Mouse (Mus musculus): Measurements from ENCODE around the gene Smim9.
A peak's percentile ranks its signal among the peaks of the same experiment; 100 is the strongest.

The Smim9 gene

GRCm38 (mm10) chrX:75163670-75164069 is at the start of gene Smim9:
Gene Smim9 (minus strand): TSS chrX:75163770.
- no peak for DNase-seq

- DNase-seq = peak; percentile 31 to 48
Measured at GRCm38 (mm10) chrX:75155576-75156243, 7.9 kb downstream of the Smim9 start.

- no peak for DNase-seq
Measured at GRCm38 (mm10) chrX:75152249-75152648, 11.3 kb downstream of the Smim9 start.

GRCm38 (mm10) chrX:75150304-75150703 is 13.3 kb downstream of the Smim9 start:
- DNase-seq = no peak

GRCm38 (mm10) chrX:75148414-75148813 is 15.2 kb downstream of the Smim9 start:
- no peak for DNase-seq

- peak; percentile 10 to 13 for DNase-seq
Measured at GRCm38 (mm10) chrX:75143124-75143555, 20.4 kb downstream of the Smim9 start.

- no peak for DNase-seq
Measured at GRCm38 (mm10) chrX:75138182-75138581, 25.4 kb downstream of the Smim9 start.

- DNase-seq = no peak
Measured at GRCm38 (mm10) chrX:75137729-75138128, 25.8 kb downstream of the Smim9 start.

- no peak for DNase-seq
Measured at GRCm38 (mm10) chrX:75136938-75137337, 26.6 kb downstream of the Smim9 start.

- peak; percentile 73 to 83 for DNase-seq
Measured at GRCm38 (mm10) chrX:75130467-75131160, 33.0 kb downstream of the Smim9 start, which contains the start of gene Mpp1. Gene Mpp1 (minus strand): TSS chrX:75131016.

GRCm38 (mm10) chrX:75129474-75129873 is 34.1 kb downstream of the Smim9 start:
- DNase-seq = no peak

GRCm38 (mm10) chrX:75128333-75128980 is 35.1 kb downstream of the Smim9 start:
- peak; percentile 22 to 49 for DNase-seq

GRCm38 (mm10) chrX:75126893-75127292 is 36.7 kb downstream of the Smim9 start:
- no peak for DNase-seq

GRCm38 (mm10) chrX:75125606-75126005 is 38.0 kb downstream of the Smim9 start:
- no peak for DNase-seq

GRCm38 (mm10) chrX:75115550-75115949 is 48.0 kb downstream of the Smim9 start:
- DNase-seq = no peak

GRCm38 (mm10) chrX:75102293-75102692 is 61.3 kb downstream of the Smim9 start:
- no peak for DNase-seq

GRCm38 (mm10) chrX:75098799-75099198 is 64.8 kb downstream of the Smim9 start:
- DNase-seq = no peak

- peak in 1 of 2 experiments; percentile 7 for DNase-seq
Measured at GRCm38 (mm10) chrX:75096163-75096770, 67.3 kb downstream of the Smim9 start.

All from cerebellum, adult 18-20 months (tissue).